Mouse (Mus musculus) thymus, adult 2 months (tissue): ENCODE measurements around the gene Igfbp2.

ENCODE experiments used
- CTCF ChIP-seq: fragments of 200-500 bp; IDR thresholded peaks from 2 replicates; pipeline ENCODE4 v1.5.1; 2012; ENCODE audit warnings: mild to moderate bottlenecking, control low read depth, low read length, moderate library complexity, borderline replicate concordance; ENCODE audit not compliant: control insufficient read depth, poor library complexity, insufficient read depth; ENCODE audit errors: extremely low read depth
- POLR2A ChIP-seq: fragments of 200-500 bp; IDR thresholded peaks from 2 replicates; pipeline ENCODE4 v1.6.1; 2012; ENCODE audit warnings: mild to moderate bottlenecking, low read length, control low read depth, moderate library complexity; ENCODE audit not compliant: control insufficient read depth, poor library complexity, insufficient read depth; ENCODE audit errors: extremely low read depth

- no peak for TF ChIP-seq CTCF
- TF ChIP-seq POLR2A = no peak
Observed at GRCm38 (mm10) chr1:72805037-72805436, 19.3 kb upstream of the Igfbp2 start.
